Mouse (Mus musculus) olfactory bulb, adult 2 months (tissue): Measurements from ENCODE around the gene Srsf11.

Experiments
- CTCF ChIP-seq: fragments of 200-500 bp; IDR thresholded peaks from 2 replicates; pipeline ENCODE4 v1.5.1; 2012; ENCODE audit warnings: low read depth, mild to moderate bottlenecking, low read length, moderate library complexity; ENCODE audit not compliant: insufficient read depth
- POLR2A ChIP-seq: fragments of 200-500 bp; IDR thresholded peaks from 2 replicates; pipeline ENCODE4 v1.6.1; 2012; ENCODE audit warnings: mild to moderate bottlenecking, low read depth, low read length, moderate library complexity; ENCODE audit not compliant: insufficient read depth

DNA sequence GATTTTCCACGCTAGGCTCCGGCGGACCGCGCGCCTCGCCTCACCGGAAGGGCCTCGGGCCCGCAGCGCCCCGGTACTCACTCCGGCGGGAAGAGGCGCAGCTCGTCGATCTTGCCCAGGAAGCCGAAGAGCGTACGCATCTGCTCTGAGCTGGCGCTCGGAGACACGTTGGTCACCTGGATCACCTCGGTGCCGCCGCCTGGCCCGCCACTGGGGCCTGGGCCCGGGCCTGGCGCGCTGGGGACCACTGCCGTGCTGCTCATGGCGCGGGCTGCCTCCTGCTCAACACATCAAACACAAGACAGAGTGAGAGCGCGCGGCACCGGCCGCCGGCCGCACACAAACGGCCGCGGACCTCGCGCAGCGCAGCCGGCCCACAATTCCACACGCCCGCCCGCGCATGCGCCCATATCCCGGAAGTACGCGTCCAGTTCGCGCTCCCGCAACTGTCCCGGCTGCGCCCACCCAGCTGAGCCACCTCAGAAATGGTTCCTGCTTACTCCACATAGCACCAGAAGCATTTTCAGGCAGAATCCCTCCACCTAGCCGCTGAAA is 5.0 kb downstream of the Srsf11 start:
- TF ChIP-seq CTCF = no peak
- 0 out of 2 replicates have a peak, but pooled peaks have one; percentile 40 for TF ChIP-seq POLR2A
